Comparison of ENCODE assay signal across 16 mouse cellular contexts in genomic region chr12:106311831-106312600, GRCm38 (mm10).
DNase-seq lines count a peak whose midpoint lies in the region; ATAC-seq and TF ChIP-seq lines count a peak whose summit lies in the region.
"Had no signal": no experiment of that assay in that cellular context is flagged by ENCODE, and none has a peak within 500 bp of the region (broad histone marks: within the 10 kb centered on the region; RNA-seq: fewer than 3 reads in every experiment).

No protein-coding gene starts in this region.

- H3K27ac ChIP-seq in hindbrain, embryonic 11.5 days (ENCODE audit: low read depth, low read length), result no peak overlapping the region
- no peak overlapping the region for H3K27ac ChIP-seq in hindbrain, embryonic 16.5 days (ENCODE audit: low read depth, low read length)
- H3K27ac ChIP-seq in thymus, adult 2 months (ENCODE audit: control insufficient read depth, insufficient read depth, low read length), result peak overlapping the region; percentile 99
- H3K27ac ChIP-seq: limb, embryonic 15.5 days had no signal

- no peak overlapping the region for H3K4me2 ChIP-seq in hindbrain, embryonic 11.5 days (replicated peaks; ENCODE audit: low read depth, low read length)
- no peak overlapping the region for H3K4me2 ChIP-seq in hindbrain, embryonic 16.5 days (ENCODE audit: low read length)

- 37% methylated on average over 17 of the region's 17 CpGs for WGBS in hindbrain, embryonic 11.5 days
- WGBS in hindbrain, embryonic 16.5 days, result 44% methylated on average over 17 of the region's 17 CpGs
- WGBS in thymus, adult 2 months, result 95% methylated on average over 17 of the region's 17 CpGs

- no peak overlapping the region for H3K4me3 ChIP-seq in hindbrain, embryonic 11.5 days (ENCODE audit: low read depth, low read length)
- H3K4me3 ChIP-seq in hindbrain, embryonic 16.5 days (ENCODE audit: low read length), result no peak overlapping the region
- peak overlapping the region; percentile 19; the same call in 1 of the 2 replicates for H3K4me3 ChIP-seq in thymus, adult 2 months (ENCODE audit: control insufficient read depth, insufficient read depth, low read length)

- peaks cover 4% of the 10 kb centered on the region; the same call in 1 of the 2 replicates for H3K4me1 ChIP-seq in hindbrain, embryonic 11.5 days (replicated peaks; ENCODE audit: control insufficient read depth, insufficient read depth, low read length)
- H3K4me1 ChIP-seq in hindbrain, embryonic 16.5 days (ENCODE audit: control insufficient read depth, insufficient read depth, low read depth, low read length), result peaks cover 9% of the 10 kb centered on the region
- peaks cover 54% of the 10 kb centered on the region for H3K4me1 ChIP-seq in thymus, adult 2 months (replicated peaks; ENCODE audit: control insufficient read depth, insufficient read depth, low read length)

- peak; percentile 25 for DNase-seq in CD4-positive, CD25-positive, alpha-beta regulatory T cell, adult 2 months (ENCODE audit: low read depth, low spot score)
- peak; percentile 35 for DNase-seq in hindbrain, embryonic 11.5 days (ENCODE audit: low spot score)
- DNase-seq in thymus, adult 2 months, result no peak
- DNase-seq in thymus, postnatal 0 days (ENCODE audit: low spot score), result no peak
- DNase-seq in layer of hippocampus, postnatal 14 days (ENCODE audit: low spot score in 2 of 2), result no peak
- DNase-seq: cerebellum, adult 9-11 months; heart, postnatal 4 days; layer of hippocampus, adult 9-11 months; liver, postnatal 0 days; lung, postnatal 14 days; right cerebral cortex, postnatal 4 days had no signal

- ATAC-seq in CD4-positive, CD25-positive, alpha-beta regulatory T cell, adult 4 months, result no peak
- ATAC-seq in hindbrain, embryonic 11.5 days (ENCODE audit: low FRiP score), result no peak
- ATAC-seq in hindbrain, embryonic 16.5 days, result no peak
- no peak for ATAC-seq in frontal cortex, adult (ENCODE audit: low TSS enrichment)
- ATAC-seq: liver, postnatal 0 days had no signal

- peaks cover 10% of the 10 kb centered on the region for H3K27me3 ChIP-seq in hindbrain, embryonic 11.5 days (ENCODE audit: control insufficient read depth, insufficient read depth, low read length)
- peaks cover 22% of the 10 kb centered on the region for H3K27me3 ChIP-seq in hindbrain, embryonic 16.5 days (replicated peaks; ENCODE audit: control insufficient read depth, insufficient read depth, low read length)
- no peaks in the 10 kb centered on the region for H3K27me3 ChIP-seq in thymus, adult 2 months (ENCODE audit: control insufficient read depth, insufficient read depth, low read length)
- H3K27me3 ChIP-seq: CH12.LX had no signal

- H3K9ac ChIP-seq in hindbrain, embryonic 11.5 days (ENCODE audit: low read depth, low read length), result no peak overlapping the region
- H3K9ac ChIP-seq in hindbrain, embryonic 16.5 days (ENCODE audit: low read depth, low read length), result no peak overlapping the region
- H3K9ac ChIP-seq: liver, postnatal 0 days had no signal

- H3K36me3 ChIP-seq in hindbrain, embryonic 11.5 days (ENCODE audit: control insufficient read depth, insufficient read depth, low read length), result no peaks in the 10 kb centered on the region
- H3K36me3 ChIP-seq in hindbrain, embryonic 16.5 days (ENCODE audit: control insufficient read depth, insufficient read depth, low read length), result no peaks in the 10 kb centered on the region
- H3K36me3 ChIP-seq in thymus, adult 2 months (ENCODE audit: control insufficient read depth, insufficient read depth, low read length), result no peaks in the 10 kb centered on the region
- H3K36me3 ChIP-seq: limb, embryonic 15.5 days had no signal

- H3K9me3 ChIP-seq in hindbrain, embryonic 11.5 days (ENCODE audit: control insufficient read depth, low read length), result no peaks in the 10 kb centered on the region
- H3K9me3 ChIP-seq in hindbrain, embryonic 16.5 days (ENCODE audit: control insufficient read depth, low read length), result no peaks in the 10 kb centered on the region
- H3K9me3 ChIP-seq: limb, embryonic 15.5 days had no signal

- no peak for TF ChIP-seq POLR2A in thymus, adult 2 months (IDR thresholded peaks at IDR 0.05; ENCODE audit: control insufficient read depth, extremely low read depth, insufficient read depth, low read length, poor library complexity)

- no peak for TF ChIP-seq CTCF in thymus, adult 2 months (IDR thresholded peaks at IDR 0.05; ENCODE audit: borderline replicate concordance, control insufficient read depth, extremely low read depth, insufficient read depth, low read length, poor library complexity)

Comparison
In these comparisons a context has a peak if more than half of its experiments do, and no peak if none do; other contexts are left out.
1. DNase-seq: peak in CD4-positive, CD25-positive, alpha-beta regulatory T cell, adult 2 months (single experiment) and hindbrain, embryonic 11.5 days (single experiment); none in thymus, adult 2 months (single experiment), thymus, postnatal 0 days (single experiment) and layer of hippocampus, postnatal 14 days (0 of 2).